8 mouse cellular contexts compared by ENCODE assay signal in the genomic region with DNA sequence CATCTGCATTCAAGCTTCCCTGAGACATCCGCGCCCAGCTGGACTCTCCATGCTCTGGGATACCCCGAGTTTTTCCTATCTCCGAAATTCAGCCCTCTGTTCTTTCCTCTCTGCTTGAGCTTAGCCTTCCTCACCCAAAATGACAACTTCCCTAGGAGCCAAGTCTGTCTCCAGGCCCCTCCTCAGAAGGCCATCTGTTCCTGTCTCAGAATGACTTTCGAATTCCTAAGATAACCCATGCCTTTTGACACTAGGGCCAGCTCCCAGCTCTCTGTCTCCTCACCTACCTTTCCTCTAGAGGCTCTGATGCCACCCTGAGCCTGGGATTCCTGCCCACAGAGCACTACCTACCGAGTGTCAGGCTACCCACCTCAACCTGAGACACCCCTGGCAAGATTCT. TPM values are rescaled to one million over a fixed set of nuclear protein-coding genes. Genes with fewer than 3 reads are reported as not detected.
DNase-seq lines count a peak whose midpoint lies in the region; ATAC-seq and TF ChIP-seq lines count a peak whose summit lies in the region.

TSS of gene Nme2 (minus strand) at position 101 of the 400 bp plus-strand sequence.

- peaks cover 44 to 69% of the 10 kb centered on the region in 2 experiments for H3K36me3 ChIP-seq in CH12.LX (replicated peaks in 1 of 2; ENCODE audit: control insufficient read depth in 1 of 2, insufficient read depth in 1 of 2, low read length in 1 of 2)
- H3K36me3 ChIP-seq in embryonic facial prominence, embryonic 14.5 days (ENCODE audit: control insufficient read depth, insufficient read depth, low read length) = peaks cover 59% of the 10 kb centered on the region
- peaks cover 46% of the 10 kb centered on the region for H3K36me3 ChIP-seq in heart, embryonic 15.5 days

- peaks cover 6 to 48% of the 10 kb centered on the region in 2 experiments; a peak in 3 of 4 replicates for H3K4me1 ChIP-seq in CH12.LX (ENCODE audit: control insufficient read depth in 1 of 2, insufficient read depth in 2 of 2)
- H3K4me1 ChIP-seq in embryonic facial prominence, embryonic 14.5 days (ENCODE audit: control insufficient read depth, insufficient read depth, low read length) = peaks cover 17% of the 10 kb centered on the region
- H3K4me1 ChIP-seq in heart, embryonic 15.5 days (replicated peaks) = peaks cover 19% of the 10 kb centered on the region

- H3K9me3 ChIP-seq in CH12.LX (replicated peaks; ENCODE audit: low read length) = no peaks in the 10 kb centered on the region
- no peaks in the 10 kb centered on the region for H3K9me3 ChIP-seq in embryonic facial prominence, embryonic 14.5 days (ENCODE audit: control insufficient read depth, low read length)
- no peaks in the 10 kb centered on the region for H3K9me3 ChIP-seq in heart, embryonic 15.5 days (replicated peaks)

- no peak for DNase-seq in frontal cortex, postnatal 25 days (ENCODE audit: low spot score in 2 of 2)
- no peak for DNase-seq in CH12.LX (ENCODE audit: extremely low read depth)
- no peak for DNase-seq in embryonic facial prominence, embryonic 14.5 days (ENCODE audit: low spot score)
- DNase-seq in left cerebral cortex, postnatal 14 days (ENCODE audit: low spot score in 2 of 2) = no peak
- DNase-seq in spleen, postnatal 36 days (ENCODE audit: low spot score in 2 of 2) = no peak

- TF ChIP-seq CTCF in CH12.LX (conservative IDR thresholded peaks at IDR 0.05 in 1 of 2, IDR thresholded peaks at IDR 0.05 in 1 of 2; ENCODE audit: low read depth in 2 of 2, low read length in 2 of 2) = no peak

- 2% methylated on average over 6 of the region's 6 CpGs for WGBS in embryonic facial prominence, embryonic 14.5 days
- under 1% methylated on average over 6 of the region's 6 CpGs for WGBS in heart, embryonic 15.5 days

- ATAC-seq in frontal cortex, adult (ENCODE audit: low TSS enrichment) = peak; percentile 29; the same call in 1 of the 2 replicates
- peak; percentile 13 for ATAC-seq in embryonic facial prominence, embryonic 14.5 days (ENCODE audit: low read depth)
- peak; percentile 4; the same call in 1 of the 2 replicates for ATAC-seq in heart, embryonic 15.5 days (replicated peaks; ENCODE audit: insufficient number of reproducible peaks, insufficient read depth, low FRiP score, low read depth)
- ATAC-seq in monocyte, adult 5-6 weeks (replicated peaks; ENCODE audit: insufficient number of reproducible peaks, low FRiP score, low TSS enrichment, poor library complexity, severe bottlenecking) = 0 out of 2 replicates have a peak, but pooled peaks have one; percentile 3

- peak within 1 kb of the TSS; percentile 48 for H3K27ac ChIP-seq in CH12.LX (ENCODE audit: insufficient read depth, low read depth)
- H3K27ac ChIP-seq in embryonic facial prominence, embryonic 14.5 days (replicated peaks; ENCODE audit: low read depth, low read length) = peak within 1 kb of the TSS; percentile 89
- H3K27ac ChIP-seq in heart, embryonic 15.5 days = peak within 1 kb of the TSS; percentile 96

- intact Hi-C loops in left cerebral cortex, postnatal 14 days (cut with DNase I) = no loop called here

- no peak for TF ChIP-seq RAD21 in CH12.LX (IDR thresholded peaks at IDR 0.05; ENCODE audit: low read depth, low read length)

- dilution Hi-C loops in CH12.LX (cut with MboI; ENCODE audit: extremely low pct_ligation_motif_present, extremely low pct_unique_long_range_greater_than_20kb, low sequenced_read_pairs) = no loop called here

- in situ Hi-C loops in CH12.LX (cut with MboI; ENCODE audit: low pct_ligation_motif_present, low pct_unique_long_range_greater_than_20kb, low sequenced_read_pairs) = loop anchor here (25.0 kb wide), 1 partner anchor 306 kb away; no protein-coding TSS in a partner anchor

- no peak for TF ChIP-seq POLR2A in CH12.LX (IDR thresholded peaks at IDR 0.05; ENCODE audit: low read depth, low read length)

- H3K4me3 ChIP-seq in CH12.LX (replicated peaks in 1 of 3; ENCODE audit: low read depth in 2 of 3, low read length in 2 of 3, poor library complexity in 1 of 3) = peak within 1 kb of the TSS; percentile 72 to 89 (median 82)
- peak within 1 kb of the TSS; percentile 55 for H3K4me3 ChIP-seq in embryonic facial prominence, embryonic 14.5 days (ENCODE audit: low read depth, low read length)
- H3K4me3 ChIP-seq in heart, embryonic 15.5 days = peak within 1 kb of the TSS; percentile 84

- no peaks in the 10 kb centered on the region for H3K27me3 ChIP-seq in CH12.LX (replicated peaks)
- no peaks in the 10 kb centered on the region for H3K27me3 ChIP-seq in embryonic facial prominence, embryonic 14.5 days (replicated peaks; ENCODE audit: control insufficient read depth, insufficient read depth, low read length)
- H3K27me3 ChIP-seq in heart, embryonic 15.5 days = no peaks in the 10 kb centered on the region

- peak within 1 kb of the TSS; percentile 84 for H3K9ac ChIP-seq in CH12.LX (ENCODE audit: insufficient read depth, low read depth)
- H3K9ac ChIP-seq in embryonic facial prominence, embryonic 14.5 days (ENCODE audit: low read depth, low read length) = peak within 1 kb of the TSS; percentile 67
- peak within 1 kb of the TSS; percentile 69 for H3K9ac ChIP-seq in heart, embryonic 15.5 days

- no peak for TF ChIP-seq EP300 in CH12.LX (IDR thresholded peaks at IDR 0.05; ENCODE audit: low read length)

- peak within 1 kb of the TSS; percentile 73 for H3K4me2 ChIP-seq in CH12.LX (ENCODE audit: insufficient read depth, low read depth, poor library complexity, severe bottlenecking)
- H3K4me2 ChIP-seq in embryonic facial prominence, embryonic 14.5 days (ENCODE audit: low read depth, low read length) = peak within 1 kb of the TSS; percentile 76
- peak within 1 kb of the TSS; percentile 85 for H3K4me2 ChIP-seq in heart, embryonic 15.5 days

- peaks cover 37% of the 10 kb centered on the region for H3K79me2 ChIP-seq in CH12.LX (replicated peaks; ENCODE audit: control insufficient read depth, extremely low read depth, insufficient read depth, poor library complexity, severe bottlenecking)

TF ChIP-seq in CH12.LX, 34 proteins besides CTCF, POLR2A, EP300 and RAD21:
- TF ChIP-seq ZKSCAN1 (IDR thresholded peaks at IDR 0.05; ENCODE audit: borderline replicate concordance, low read depth, low read length) (no peak), SIN3A (IDR thresholded peaks at IDR 0.05; ENCODE audit: low read length) (no peak), MEF2A (IDR thresholded peaks at IDR 0.05; ENCODE audit: borderline replicate concordance, low read depth, low read length) (no peak)

RNA-seq across cellular contexts. Expression of gene Nme2, which starts in this region (rescaled TPM):
- total RNA-seq in CH12.LX (2012; rRNA removed) (1,722 and 2,105 TPM in 2 replicates), CH12.LX (2014; rRNA removed) (1,555 and 1,586 TPM in 2 replicates)
- 945 and 1,140 TPM in 2 replicates for polyA plus RNA-seq in CH12.LX (2012; ENCODE audit: insufficient read length, low read depth)
- polyA plus RNA-seq in embryonic facial prominence, embryonic 14.5 days (2014; fragmentation: Nextera tagmentation; extraction: Ambion mirVana) = 336 and 395 TPM in 2 replicates
- polyA plus RNA-seq in heart, embryonic 15.5 days (2015; fragmentation: Nextera tagmentation; extraction: Ambion mirVana) = 350 and 462 TPM in 2 replicates
- 100 to 1,000 TPM in 1 of 2 experiments, 10 to 100 TPM in 1; 93.0 to 113 TPM for total RNA-seq in left cerebral cortex, postnatal 14 days (2021)
- 112 to 158 TPM (median 145 TPM) in 3 replicates for total RNA-seq in monocyte, adult 5-6 weeks (2017)
